Mouse (Mus musculus) embryonic fibroblast, embryonic 13.5 days (primary cell): ENCODE measurements around the gene Fkbp1a.

Source experiments
- CTCF ChIP-seq: IDR thresholded peaks from 2 replicates; pipeline ENCODE4 v1.5.1; 2011; ENCODE audit warnings: mild to moderate bottlenecking, control low read depth, low read length, moderate library complexity, borderline replicate concordance; ENCODE audit not compliant: insufficient read depth
- POLR2A ChIP-seq: IDR thresholded peaks from 2 replicates; pipeline ENCODE4 v1.6.1; 2011; ENCODE audit warnings: low read depth, mild to moderate bottlenecking, control low read depth, low read length, moderate library complexity

- TF ChIP-seq POLR2A (no peak), CTCF (no peak)
Observed at GRCm38 (mm10) chr2:151562930-151563921, 20.9 kb downstream of the Fkbp1a start.
